Mouse (Mus musculus): ENCODE measurements around the gene Gm38655. TPM values are rescaled to one million over a fixed set of nuclear protein-coding genes. Genes with fewer than 3 reads are reported as not detected.
A peak's percentile ranks its signal among the peaks of the same experiment; 100 is the strongest.
"Not testable (repeated sequence)": the region's sequence is repeated elsewhere in the genome, so short reads cannot be mapped to it uniquely, and the experiment has no call there.

Gene Gm38655
- not detected in 2 replicates for polyA plus RNA-seq (2015; fragmentation: Nextera tagmentation; extraction: Ambion mirVana)

DNA sequence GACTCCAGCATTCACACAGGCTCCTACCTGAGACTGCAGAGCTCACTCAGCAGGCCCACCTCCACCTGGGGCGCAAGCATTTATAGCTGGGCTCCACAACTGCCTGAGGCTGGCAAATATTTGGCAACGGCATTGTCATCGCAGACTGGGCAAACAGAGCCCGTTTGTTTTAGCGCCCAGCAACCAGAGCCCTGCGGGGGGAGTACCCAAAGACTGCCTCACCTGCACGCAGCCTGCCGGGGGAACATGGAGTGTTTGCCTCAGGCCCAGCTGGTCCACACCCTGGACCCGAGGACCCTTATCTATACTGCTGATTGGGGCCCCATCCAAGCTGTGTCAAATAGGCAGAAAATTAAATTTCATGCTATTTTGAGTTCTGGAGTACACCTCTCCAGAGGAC, at the start of gene Gm38655:
Gene Gm38655, minus strand, starts transcription at position 61 of the 400 bp plus-strand sequence.
- Histone ChIP-seq H3K36me3 (no peaks in the 10 kb centered on the region), H3K9me3 (no peaks in the 10 kb centered on the region), H3K4me2 (replicated peaks) (no peak within 1 kb of the TSS), H3K9ac (replicated peaks) (no peak within 1 kb of the TSS), H3K4me3 (replicated peaks) (no peak within 1 kb of the TSS), H3K27ac (no peak within 1 kb of the TSS), H3K4me1 (replicated peaks) (no peaks in the 10 kb centered on the region), H3K27me3 (0 out of 2 replicates have a peak, but pooled peaks cover 10% of the 10 kb centered on the region)
- ATAC-seq: no peak
- WGBS: 71% methylated on average over 9 of the region's 9 CpGs

DNA sequence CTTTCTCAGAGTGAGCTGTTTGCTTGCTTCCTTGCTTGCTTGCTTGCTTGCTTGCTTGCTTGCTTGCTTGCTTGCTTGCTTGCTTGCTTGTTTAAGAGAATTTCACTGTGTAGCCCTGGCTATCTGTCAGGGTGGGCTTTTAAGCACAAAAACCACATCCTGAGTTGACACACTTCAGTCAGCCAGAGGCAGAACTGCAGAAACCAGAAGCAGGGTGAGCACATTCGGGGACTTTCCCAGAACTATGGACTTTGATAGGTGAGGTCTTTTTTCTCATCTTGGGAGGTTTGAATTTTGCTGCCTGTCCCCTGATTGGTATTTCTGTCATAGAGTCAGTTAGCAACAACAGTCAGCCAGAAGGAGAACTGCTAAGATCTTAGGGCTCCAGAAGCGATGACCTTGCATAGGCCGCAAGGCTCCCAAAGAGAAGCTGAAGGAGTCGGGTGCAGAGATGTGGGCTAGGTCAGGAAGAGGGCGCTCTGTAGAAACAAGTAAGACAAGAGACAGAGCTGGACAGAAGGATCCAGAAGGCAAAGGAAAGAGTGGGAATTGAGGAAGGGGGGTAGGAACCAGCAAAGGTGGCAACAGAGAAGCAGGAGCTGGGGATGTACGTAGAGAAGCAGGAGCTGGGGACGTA, 49.4 kb upstream of the Gm38655 start:
- Histone ChIP-seq H3K27me3 (no peaks in the 10 kb centered on the region), H3K9ac (replicated peaks) (no peak overlapping the region), H3K36me3 (peaks cover 31% of the 10 kb centered on the region), H3K4me2 (replicated peaks) (no peak overlapping the region), H3K4me1 (replicated peaks) (peaks cover 16% of the 10 kb centered on the region), H3K4me3 (replicated peaks) (no peak overlapping the region), H3K27ac (no peak overlapping the region), H3K9me3 (no peaks in the 10 kb centered on the region)
- WGBS: 87% methylated on average over 7 of the region's 7 CpGs
- no peak for ATAC-seq

DNA sequence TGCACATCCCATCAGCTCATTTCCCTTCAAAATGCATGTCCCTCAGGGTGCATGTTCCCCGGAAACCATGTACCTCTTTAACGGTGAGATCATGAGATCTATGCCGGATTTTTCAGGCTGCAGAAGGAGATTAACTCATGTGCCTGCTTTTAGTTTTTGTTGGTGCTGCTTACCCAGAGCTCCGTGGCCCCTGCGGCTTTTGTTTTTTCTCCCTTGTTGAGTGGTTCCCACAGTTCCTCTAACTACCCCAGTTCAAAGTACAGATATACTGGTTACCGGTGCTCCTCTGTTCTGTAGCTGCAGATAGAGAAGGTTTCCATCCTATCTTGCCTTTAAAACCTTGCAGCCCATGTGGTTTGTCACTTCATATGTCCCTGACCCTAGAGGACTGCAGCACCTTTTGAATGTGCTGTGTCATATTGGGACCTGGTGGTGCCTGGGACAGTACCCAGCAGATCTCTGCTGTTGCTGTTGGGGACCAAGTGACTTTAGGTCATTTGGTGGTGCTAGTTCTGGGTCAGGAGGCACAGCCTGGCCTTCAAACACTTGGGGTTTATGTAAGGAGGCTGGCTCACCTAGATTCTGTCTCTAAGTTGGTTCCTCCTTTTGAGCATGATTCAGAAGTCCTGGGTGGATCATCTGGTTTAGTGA, 47.8 kb upstream of the Gm38655 start:
- peak overlapping the region; percentile 35; the same call in 1 of the 2 replicates for H3K27ac ChIP-seq
- H3K9ac ChIP-seq (replicated peaks): no peak overlapping the region; the same call in 1 of the 2 replicates
- peak overlapping the region; percentile 32 for H3K4me3 ChIP-seq (replicated peaks)

DNA sequence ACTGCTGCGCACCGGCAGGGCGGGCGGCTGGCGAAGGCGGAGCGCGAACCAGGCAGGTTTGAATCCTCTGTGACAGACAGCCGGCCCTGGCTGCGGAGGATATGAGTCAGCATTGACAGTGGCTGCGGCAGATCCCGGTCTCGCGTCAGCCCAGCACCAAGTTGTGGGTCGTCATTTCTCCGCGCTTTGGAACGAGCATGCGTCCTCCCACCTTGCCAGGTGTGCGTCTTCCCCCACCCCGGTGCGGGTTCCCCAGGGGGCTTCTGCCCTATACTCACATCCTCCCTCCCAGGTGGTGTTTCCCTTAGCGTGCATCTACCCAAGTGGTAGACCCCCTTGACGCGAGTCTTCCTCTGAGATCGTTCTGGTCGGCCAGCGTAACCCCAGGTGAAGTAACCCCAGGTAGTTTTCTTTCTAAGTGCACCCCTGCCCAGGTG, 47.3 kb upstream of the Gm38655 start:
- not testable (repeated sequence) for H3K27me3 ChIP-seq; H3K9me3 ChIP-seq; H3K9ac ChIP-seq (replicated peaks)
- Histone ChIP-seq H3K4me2 (replicated peaks) (peak overlapping the region; percentile 65), H3K4me3 (replicated peaks) (peak overlapping the region; percentile 41), H3K4me1 (replicated peaks) (peaks cover 16% of the 10 kb centered on the region), H3K36me3 (peaks cover 37% of the 10 kb centered on the region), H3K27ac (peak overlapping the region; percentile 35; the same call in 1 of the 2 replicates)
- 10% methylated on average over 17 of the region's 28 CpGs for WGBS
- peak; percentile 91 for ATAC-seq

More for the DNA sequence above, 47.8 kb upstream of the Gm38655 start:
- peaks cover 33% of the 10 kb centered on the region for H3K36me3 ChIP-seq
- H3K27me3 ChIP-seq: no peaks in the 10 kb centered on the region
- ATAC-seq: no peak
- 40% methylated on average over 6 of the region's 6 CpGs for WGBS
- peak overlapping the region; percentile 65 for H3K4me2 ChIP-seq (replicated peaks)
- peaks cover 16% of the 10 kb centered on the region for H3K4me1 ChIP-seq (replicated peaks)
- no peaks in the 10 kb centered on the region for H3K9me3 ChIP-seq

DNA sequence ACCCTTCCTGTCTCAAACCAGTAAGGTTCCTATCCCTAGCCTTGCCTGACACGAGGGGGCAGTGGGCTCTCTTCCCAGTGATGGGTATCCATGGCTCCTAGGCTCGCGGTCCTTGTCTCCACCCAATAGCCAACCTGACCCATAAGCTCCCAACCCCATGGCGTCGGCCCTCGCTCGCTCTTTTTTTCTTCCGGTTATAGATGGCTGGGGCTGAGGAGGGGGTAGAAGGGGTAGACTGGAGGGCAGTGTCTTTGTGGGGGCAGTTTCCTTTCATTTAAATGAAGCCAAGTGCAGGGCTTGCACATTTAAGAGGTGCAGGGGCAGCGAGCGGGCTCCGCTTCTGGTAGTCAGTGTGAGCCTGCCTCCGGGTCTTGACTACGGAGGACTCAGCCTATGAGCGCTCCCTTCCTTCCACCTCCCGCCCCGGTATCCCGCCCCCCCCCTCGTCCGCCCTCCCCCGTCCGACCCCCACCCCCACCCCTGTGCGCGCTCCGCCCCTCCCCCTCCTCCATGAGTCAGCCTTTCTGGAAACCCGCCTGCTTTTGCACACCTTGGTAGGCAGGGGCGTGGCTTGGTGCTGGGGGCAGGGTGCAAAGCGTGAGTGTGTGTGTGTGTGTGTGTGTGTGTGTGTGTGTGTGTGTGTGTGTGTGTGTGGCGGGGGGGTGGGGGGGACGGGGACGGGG, 46.7 kb upstream of the Gm38655 start:
- Histone ChIP-seq H3K9me3 (no peaks in the 10 kb centered on the region), H3K9ac (replicated peaks) (peak overlapping the region; percentile 66), H3K27ac (peak overlapping the region; percentile 71), H3K36me3 (peaks cover 37% of the 10 kb centered on the region), H3K4me1 (replicated peaks) (peaks cover 16% of the 10 kb centered on the region), H3K4me3 (replicated peaks) (peak overlapping the region; percentile 41), H3K27me3 (no peaks in the 10 kb centered on the region), H3K4me2 (replicated peaks) (peak overlapping the region; percentile 65)
- WGBS: 1% methylated on average over 22 of the region's 30 CpGs
- peak; percentile 92 for ATAC-seq

DNA sequence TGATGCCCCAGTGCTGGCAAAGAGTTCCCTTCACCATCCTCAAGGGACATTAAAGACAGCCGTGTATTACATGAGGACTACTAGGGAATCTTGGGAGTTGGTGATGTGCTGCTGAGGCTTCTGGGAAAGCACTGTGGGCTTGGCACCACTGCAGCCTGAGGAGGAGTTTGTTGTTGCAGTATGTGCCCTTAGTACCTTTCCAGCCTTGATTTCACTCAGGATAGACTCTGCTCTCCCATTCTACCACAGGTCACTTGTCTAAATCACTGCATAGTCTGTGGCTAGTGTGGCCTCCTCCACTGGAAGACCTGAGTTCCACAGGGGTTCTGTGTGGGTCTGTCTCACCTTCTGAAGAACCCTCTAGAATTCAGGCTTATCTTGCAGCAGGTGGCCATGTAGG, 45.5 kb upstream of the Gm38655 start:
- WGBS: 90% methylated on average over 1 of the region's 1 CpGs
- Histone ChIP-seq H3K4me2 (replicated peaks) (no peak overlapping the region), H3K9ac (replicated peaks) (no peak overlapping the region), H3K9me3 (no peaks in the 10 kb centered on the region), H3K4me3 (replicated peaks) (no peak overlapping the region), H3K4me1 (replicated peaks) (peaks cover 16% of the 10 kb centered on the region), H3K27me3 (no peaks in the 10 kb centered on the region), H3K27ac (no peak overlapping the region), H3K36me3 (peaks cover 40% of the 10 kb centered on the region)
- no peak for ATAC-seq

DNA sequence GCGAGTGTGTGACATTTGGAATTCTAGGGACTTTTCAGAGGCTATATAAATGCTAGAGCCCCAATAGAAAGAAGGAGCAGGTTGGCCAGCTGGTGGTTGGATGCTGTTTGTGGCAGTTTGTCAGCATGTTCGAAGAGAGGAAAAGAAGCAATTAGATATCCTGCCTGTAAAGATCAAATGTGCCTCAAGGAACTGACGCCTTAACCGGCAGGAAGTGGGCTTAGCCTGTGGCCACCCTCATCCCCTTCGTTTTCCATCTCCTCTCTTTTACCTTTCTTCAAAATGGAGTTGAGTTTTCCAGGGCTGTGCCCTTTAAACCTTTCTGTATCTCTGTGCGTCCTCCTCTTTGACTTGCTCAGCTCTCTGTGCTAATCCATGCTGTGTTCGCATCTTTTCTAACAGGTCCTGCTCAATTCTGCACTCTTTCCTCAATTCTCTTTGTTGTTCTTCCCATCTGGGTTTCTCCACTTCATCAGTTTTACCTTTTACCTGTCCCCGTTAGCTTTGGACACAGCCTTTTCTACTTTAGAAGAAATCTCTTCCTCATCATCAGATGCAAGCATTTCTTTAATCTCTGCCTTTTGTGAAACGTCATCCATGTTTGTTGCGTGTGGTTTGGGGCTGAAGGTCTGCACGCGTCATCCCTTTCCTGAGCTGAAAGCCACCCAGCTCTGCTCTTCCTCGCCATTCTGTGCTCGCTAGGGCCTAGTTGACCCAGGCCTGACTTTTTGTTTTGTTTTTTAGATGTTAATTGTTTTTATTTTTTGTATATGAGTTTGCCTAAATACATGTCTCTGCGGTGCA, 44.4 kb upstream of the Gm38655 start:
- no peak overlapping the region for H3K27ac ChIP-seq
- H3K4me2 ChIP-seq (replicated peaks): no peak overlapping the region
- 94% methylated on average over 15 of the region's 15 CpGs for WGBS
- H3K9ac ChIP-seq (replicated peaks): no peak overlapping the region
- no peaks in the 10 kb centered on the region for H3K9me3 ChIP-seq
- H3K4me3 ChIP-seq (replicated peaks): no peak overlapping the region
- peaks cover 16% of the 10 kb centered on the region for H3K4me1 ChIP-seq (replicated peaks)
- ATAC-seq: no peak
- H3K27me3 ChIP-seq: no peaks in the 10 kb centered on the region
- peaks cover 48% of the 10 kb centered on the region for H3K36me3 ChIP-seq

DNA sequence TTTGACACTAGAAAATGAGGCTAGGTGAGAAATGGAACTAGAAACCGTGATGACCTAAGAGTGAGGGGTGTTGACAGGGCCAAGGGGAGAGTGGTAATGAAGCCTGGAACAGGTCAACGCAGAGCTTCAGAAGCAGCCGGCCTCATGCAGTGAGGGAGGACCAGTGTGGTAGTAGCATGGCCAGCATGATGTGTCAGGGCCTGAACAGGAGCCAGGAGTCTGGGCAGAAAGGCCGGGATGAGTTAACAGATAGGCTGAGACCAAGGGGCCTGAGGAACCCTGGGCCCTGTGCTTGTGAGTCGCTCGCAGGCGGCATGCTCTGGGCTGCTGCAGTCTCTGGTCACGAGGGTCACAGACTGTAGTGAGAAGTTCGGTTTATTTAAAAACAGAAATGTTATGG, 43.7 kb upstream of the Gm38655 start:
- H3K27me3 ChIP-seq: no peaks in the 10 kb centered on the region
- no peak overlapping the region for H3K4me2 ChIP-seq (replicated peaks)
- H3K9ac ChIP-seq (replicated peaks): no peak overlapping the region
- WGBS: 92% methylated on average over 9 of the region's 9 CpGs
- peaks cover 16% of the 10 kb centered on the region for H3K4me1 ChIP-seq (replicated peaks)
- no peak overlapping the region for H3K4me3 ChIP-seq (replicated peaks)
- H3K27ac ChIP-seq: no peak overlapping the region
- H3K9me3 ChIP-seq: no peaks in the 10 kb centered on the region
- peaks cover 56% of the 10 kb centered on the region for H3K36me3 ChIP-seq
- ATAC-seq: no peak

DNA sequence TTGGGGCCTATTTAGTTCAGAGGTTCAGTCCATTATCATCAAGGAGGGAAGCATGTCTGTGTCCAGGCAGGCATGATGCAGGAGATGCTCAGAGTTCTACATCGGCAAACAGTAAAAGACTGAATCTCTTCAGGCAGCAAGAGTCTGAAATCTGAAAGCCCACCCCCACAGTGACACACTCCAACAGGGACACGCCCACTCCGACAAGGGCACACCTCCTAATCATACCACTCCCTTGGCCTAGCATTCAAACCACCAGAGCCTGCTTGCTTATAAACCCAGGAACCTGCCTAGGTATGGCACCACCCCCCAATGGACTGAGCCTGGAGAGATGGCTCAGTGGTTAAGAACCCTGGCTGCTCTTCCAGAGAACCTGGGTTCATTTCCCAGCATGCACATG, 40.2 kb upstream of the Gm38655 start:
- peaks cover 85% of the 10 kb centered on the region for H3K36me3 ChIP-seq
- no peak overlapping the region for H3K9ac ChIP-seq (replicated peaks)
- no peaks in the 10 kb centered on the region for H3K27me3 ChIP-seq
- ATAC-seq: no peak
- 91% methylated on average over 3 of the region's 3 CpGs for WGBS
- no peak overlapping the region for H3K4me2 ChIP-seq (replicated peaks)
- no peak overlapping the region for H3K4me3 ChIP-seq (replicated peaks)
- no peak overlapping the region for H3K27ac ChIP-seq
- no peaks in the 10 kb centered on the region for H3K9me3 ChIP-seq
- H3K4me1 ChIP-seq (replicated peaks): no peaks in the 10 kb centered on the region

DNA sequence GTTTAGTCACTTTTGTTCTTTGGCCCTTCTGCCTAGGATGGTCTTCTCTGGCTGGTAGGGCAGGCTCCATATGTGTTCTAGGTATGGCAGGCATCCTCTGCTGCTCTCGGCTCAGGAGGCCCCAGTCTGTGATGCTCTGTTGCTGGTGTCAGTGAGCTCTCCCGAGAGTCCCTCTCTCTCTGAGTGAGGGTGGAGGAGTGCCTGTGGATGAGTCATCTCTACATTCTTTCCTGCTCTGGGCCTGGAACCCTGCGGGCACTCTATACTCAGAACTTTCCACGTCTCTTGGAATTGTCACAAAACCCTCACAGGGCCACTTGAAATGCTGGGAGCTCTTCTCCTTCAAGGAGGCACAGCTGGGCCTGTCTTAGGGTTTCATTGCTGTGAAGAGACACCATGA, 36.4 kb upstream of the Gm38655 start:
- Histone ChIP-seq H3K4me2 (replicated peaks) (no peak overlapping the region), H3K27ac (no peak overlapping the region), H3K4me1 (replicated peaks) (no peaks in the 10 kb centered on the region), H3K9ac (replicated peaks) (no peak overlapping the region), H3K4me3 (replicated peaks) (no peak overlapping the region), H3K9me3 (no peaks in the 10 kb centered on the region), H3K36me3 (peaks cover 96% of the 10 kb centered on the region), H3K27me3 (no peaks in the 10 kb centered on the region)
- 90% methylated on average over 4 of the region's 4 CpGs for WGBS
- no peak for ATAC-seq

DNA sequence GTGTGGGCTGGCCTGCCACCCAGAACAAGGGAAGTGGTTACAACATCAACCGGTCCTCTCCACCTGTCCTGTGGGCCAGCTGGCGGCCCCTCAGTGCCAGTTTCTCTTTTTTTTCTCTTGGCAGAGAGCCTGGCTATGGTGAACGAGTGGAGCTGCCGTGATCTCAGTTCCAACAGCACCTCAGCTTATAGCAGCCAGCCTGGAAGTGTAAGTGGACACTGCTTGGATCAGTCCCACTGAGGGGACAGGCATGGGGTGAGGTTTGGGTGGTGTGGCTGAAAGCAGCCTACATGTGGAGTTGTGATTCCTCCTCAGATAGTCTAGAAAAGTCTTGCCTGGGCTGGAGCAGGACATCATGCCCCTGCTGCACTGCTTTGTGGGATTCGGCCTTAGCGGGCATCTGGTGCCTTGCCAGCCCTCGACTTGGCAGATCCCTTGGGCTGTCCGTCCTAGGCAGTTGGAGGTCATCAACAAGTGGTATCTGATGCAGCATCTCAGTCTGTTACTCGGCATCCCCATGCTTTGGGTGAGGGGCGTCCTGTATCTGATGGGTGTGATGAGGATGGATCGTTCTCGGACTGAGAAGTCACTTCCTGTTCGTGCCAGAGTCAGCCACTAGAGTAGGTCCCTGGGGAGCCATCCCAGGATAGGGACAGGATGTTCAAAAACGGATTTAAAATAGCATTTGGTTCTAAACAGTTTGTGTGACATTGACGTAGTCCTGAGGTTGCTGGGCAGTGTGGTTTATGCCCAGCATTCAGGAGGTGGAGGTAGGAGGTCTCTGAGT, 35.6 kb upstream of the Gm38655 start:
- Histone ChIP-seq H3K4me1 (replicated peaks) (no peaks in the 10 kb centered on the region), H3K27me3 (no peaks in the 10 kb centered on the region), H3K9ac (replicated peaks) (no peak overlapping the region), H3K9me3 (no peaks in the 10 kb centered on the region), H3K4me3 (replicated peaks) (no peak overlapping the region), H3K4me2 (replicated peaks) (no peak overlapping the region), H3K36me3 (peaks cover 94% of the 10 kb centered on the region), H3K27ac (no peak overlapping the region)
- ATAC-seq: no peak
- WGBS: 91% methylated on average over 15 of the region's 15 CpGs
